Mouse (Mus musculus) yolk sac, embryonic 10.5 days (tissue): ENCODE measurements around the gene Tacc3.

Experiments
- DNase-seq: peaks from one replicate; pipeline ENCODE4 v3.0.0-alpha.2; 2017; ENCODE audit warnings: low spot score

The Tacc3 gene

DNA sequence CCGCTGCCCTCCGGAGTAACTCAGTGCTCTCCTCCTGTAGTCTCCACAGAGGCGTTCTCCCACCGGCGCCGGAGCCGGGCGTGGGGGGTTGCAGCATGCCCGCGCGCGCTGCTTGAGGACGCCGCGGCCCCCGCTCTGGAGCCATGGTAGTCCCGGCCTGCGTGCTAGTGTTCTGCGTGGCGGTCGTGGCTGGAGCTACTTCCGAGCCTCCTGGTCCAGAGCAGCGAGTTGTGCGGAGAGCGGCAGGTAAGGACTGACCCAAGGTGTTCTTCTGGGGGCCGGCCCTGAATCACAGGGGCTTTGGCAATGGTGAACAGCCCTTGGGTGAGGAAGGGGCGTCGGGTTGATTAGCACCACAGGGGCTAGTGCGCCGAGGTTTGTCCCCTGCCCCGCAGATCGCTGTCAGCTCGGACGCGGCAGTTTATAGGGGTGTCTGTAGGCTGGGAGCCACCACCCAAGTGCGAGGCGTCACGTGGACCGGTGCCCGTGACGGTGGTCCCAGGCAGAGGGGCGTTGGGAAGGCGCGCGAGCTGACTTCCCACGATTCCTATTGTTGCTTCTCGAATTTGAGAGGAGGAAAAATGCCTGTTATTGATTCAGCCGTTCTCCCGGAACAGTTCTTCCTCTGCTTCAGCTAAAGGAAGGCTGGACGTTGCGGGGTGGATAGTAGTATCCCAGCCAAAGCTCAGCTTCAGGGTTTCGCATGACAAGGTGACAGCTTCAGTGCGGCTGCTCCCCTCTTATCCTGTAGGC is 64.5 kb downstream of the Tacc3 start:
- DNase-seq = no peak

DNA sequence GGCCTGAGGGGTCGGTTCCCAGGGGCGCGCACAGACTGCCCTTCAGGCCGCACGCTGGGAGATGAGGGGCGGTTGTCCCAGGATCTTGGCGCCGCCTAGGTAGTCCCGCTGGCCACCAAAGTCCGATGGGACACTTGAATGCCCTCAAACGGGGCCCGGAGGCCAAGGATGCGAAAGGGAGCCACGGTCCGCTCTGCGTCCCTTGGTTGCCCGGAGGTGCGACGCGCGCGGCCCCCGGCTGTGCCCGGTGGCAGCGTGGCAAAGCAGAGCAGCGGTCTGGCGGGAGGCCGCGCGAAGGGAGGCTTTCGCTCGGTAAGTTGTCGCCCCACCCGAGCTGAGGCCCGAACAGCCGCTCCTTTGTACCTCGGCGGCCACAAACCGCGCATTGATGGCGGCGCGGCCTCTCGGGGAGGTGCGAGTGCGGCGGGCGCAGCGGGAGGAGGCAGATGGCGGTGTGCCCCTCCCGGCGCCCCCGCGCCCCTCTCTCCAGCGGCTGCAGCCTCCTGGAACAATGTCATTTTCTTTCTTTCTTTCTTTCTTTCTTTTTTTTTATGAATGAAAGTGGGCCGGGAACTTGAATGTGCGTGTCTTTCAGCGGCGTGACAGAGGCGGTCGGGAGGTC is 65.2 kb downstream of the Tacc3 start:
- DNase-seq = peak; percentile 46

DNA sequence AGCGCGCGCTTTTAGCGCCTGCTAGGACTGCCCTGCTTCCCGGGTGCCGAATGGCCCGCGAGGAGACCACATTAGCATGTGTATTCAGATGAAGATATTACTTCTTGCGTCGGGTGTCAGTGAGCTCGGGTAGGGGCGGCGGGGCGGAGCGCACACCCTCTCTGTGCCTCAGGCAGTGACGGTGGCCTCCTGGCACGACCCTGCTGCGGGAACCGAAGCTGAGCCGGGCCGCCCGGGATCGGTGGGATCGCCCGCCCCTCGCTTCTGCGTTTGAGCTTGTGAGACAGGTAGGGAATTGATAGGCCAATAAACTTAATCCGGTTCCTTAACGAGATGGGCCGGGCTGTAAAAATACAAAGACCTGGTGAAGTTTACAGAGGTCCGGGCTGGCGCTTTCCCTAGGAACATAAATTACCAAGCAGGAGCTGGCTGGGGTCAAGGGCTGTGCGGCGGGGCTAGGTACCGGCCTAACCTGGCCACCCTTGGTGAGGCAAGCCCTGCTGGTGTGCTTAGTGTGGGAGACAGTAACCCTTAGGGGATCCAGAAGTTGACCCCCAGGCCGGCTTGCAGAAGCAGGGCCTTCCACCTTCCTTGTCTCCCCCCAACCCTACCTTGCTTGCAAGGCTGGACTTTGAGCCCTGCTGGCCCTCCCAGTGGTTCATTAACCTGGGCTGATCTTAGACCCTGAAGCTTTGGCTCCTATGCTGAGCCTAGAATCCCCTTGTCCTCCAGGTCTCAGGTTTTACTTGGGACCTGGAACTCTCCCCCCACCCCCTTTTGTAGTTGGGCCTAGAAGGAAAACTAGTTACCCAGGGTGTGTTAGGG is 65.9 kb downstream of the Tacc3 start:
- peak; percentile 87 for DNase-seq

DNA sequence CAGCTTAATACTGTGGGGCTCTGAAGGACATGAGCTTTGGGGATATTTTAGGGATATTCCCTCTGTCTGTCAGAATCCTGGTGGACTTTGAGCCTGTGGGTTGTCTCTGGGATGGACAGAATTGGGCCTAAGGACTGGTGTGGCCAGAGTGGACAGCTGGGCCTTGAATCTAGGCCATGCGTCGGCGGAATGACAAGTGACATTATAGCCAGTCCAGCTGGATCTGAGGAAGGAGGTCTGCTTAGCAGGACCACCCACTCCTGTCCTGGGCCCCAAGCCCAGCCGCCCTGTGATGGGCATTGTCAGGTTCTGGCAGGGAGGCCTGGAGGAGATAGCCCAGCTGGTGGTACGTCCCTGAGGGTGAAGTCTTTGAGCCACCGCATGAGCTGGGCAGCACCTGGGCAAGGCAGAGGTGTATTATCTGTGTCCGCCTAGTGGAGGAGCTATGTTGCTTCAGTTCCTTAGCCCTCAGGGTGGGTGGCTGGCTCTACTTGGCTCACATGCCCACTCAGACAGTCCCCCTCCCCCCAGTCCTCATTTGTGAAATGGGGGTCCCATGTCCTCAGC is 68.2 kb downstream of the Tacc3 start:
- DNase-seq = no peak

DNA sequence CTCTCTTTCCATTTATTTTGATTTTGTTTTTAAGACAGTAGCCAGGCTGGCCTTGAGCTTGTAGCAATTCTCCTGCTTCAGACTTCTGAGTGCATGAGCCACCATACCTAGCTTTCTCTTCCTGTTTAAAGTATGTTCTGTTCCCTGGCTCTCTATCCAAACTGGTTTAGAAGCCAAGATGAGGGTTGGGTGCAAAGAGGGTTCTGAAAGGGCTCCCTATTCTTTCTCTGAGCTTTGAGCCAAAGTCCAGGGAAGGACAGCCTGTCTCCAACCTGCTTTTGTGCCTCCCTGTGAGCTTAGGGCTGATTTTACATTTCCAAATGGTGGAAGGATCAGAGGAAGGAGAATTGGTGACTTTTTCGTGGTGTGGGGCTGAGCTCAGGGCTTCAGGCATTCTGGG is 69.0 kb downstream of the Tacc3 start:
- DNase-seq = no peak
